Mouse (Mus musculus) embryo, embryonic 11 days (tissue): Measurements from ENCODE around the gene Tnfsf10.
"Not testable (repeated sequence)": the region's sequence is repeated elsewhere in the genome, so short reads cannot be mapped to it uniquely, and the experiment has no call there.

ENCODE experiments used
- DNase-seq: peaks from one replicate; pipeline ENCODE4 v3.0.0-alpha.2; 2015

The Tnfsf10 gene

GRCm38 (mm10) chr3:27316559-27317287 is at the start of gene Tnfsf10:
Tnfsf10 (plus strand) TSS chr3:27317028.
- DNase-seq = no peak

DNA sequence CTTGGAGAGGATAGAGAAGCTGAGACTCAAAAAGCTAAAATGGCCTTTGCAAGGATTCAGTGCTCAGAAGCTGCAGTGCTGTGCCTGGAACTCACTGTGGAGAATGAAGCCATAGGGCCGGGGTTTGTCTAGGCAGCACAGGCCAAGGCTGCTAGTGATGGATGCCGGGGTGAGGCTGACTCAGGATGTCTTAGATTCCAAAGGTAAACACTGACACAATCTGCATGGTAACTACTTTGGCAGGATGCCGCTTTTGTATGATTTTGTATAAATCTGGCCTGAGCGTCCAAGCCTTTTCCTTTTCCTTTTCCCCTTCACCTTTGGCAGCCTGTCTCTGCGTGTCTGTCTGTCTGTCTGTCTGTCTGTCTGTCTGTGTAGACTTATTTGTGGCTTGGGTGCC is 49.5 kb upstream of the Tnfsf10 start:
- DNase-seq = no peak

DNA sequence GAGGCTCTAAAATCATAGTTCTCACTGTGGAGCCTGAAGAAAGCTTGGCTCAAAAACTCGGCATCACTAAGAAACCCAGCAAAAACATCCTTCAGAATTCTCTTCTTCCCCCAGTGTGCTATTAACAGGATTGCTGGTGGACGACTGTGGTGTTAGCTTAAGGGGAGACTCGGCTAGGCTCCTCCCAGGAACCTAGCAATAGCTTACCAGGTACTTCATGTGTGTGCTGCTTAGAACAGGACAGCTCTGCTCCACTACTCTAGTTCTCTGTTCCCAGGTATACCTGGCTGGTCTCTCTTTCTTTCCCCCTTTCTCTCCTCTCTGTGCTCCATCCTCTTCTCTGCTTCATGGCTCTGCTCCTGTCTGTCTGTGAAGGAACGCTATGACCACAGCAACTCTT is 48.9 kb upstream of the Tnfsf10 start:
- no peak for DNase-seq

- DNase-seq = no peak
Observed at GRCm38 (mm10) chr3:27269151-27269550, 47.7 kb upstream of the Tnfsf10 start.

DNA sequence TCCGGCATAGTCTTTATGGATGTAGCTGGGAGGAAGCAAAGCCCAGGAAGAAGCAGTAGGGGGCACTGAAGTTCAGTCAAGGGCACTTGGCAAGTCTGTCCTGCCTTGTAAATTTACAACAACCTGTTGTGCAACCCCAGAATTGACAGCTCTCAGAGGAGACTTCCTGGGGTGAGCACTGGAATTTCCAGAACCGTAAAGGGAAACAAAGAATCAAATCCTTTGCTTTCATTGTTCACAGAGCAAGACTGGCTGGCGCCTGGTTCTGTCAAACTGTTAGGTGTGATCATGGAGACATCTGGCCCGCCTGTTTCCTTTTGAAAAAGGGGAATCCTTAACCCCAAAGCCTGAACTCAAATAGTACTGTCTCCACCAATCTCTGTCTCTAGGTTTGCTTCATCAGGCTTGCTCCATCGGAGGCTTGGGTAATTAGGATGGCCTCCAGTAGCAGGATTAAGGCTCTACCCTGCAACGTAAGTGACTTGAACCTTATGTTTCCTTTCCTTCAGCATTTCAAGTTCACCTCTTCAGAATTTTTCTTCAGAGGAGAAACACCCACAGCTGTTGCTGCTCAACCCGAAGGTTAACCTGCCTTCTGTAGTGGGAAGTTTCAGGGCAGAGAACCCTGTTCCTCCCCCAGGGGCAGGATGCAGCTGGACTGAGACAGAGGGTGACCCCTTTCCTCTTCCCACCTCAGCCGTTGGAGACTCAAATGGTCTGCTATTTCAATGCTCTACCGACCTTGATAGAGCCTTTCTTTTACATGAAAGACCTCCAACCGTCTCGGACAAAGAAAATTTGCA is 46.5 kb upstream of the Tnfsf10 start:
- DNase-seq = peak; percentile 23

GRCm38 (mm10) chr3:27272926-27273745 is 43.7 kb upstream of the Tnfsf10 start:
- DNase-seq = no peak

GRCm38 (mm10) chr3:27279286-27279925 is 37.4 kb upstream of the Tnfsf10 start:
- not testable (repeated sequence) for DNase-seq

DNA sequence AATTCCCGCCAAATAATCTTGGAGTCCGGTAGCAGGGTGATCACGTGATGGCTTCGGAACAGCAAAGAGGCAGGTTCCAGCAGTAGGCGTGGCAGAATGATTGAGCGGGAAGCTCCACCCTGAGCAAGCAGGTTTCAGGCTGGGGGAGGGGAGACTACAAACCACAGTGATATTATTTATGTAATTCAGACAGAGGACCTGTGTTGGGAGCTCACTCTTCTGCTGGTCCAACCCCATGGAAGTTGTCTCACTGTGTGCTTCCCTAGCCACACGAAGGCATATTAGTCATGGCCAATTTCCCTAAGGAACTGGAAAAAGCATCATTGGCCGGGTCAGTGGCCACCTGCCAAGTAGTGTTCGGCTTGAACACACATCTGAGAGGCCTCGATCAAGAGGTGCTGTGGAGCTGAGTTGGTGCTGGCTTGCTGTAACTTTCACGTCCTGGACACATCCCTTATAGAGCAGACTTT is 36.5 kb upstream of the Tnfsf10 start:
- DNase-seq = no peak

DNA sequence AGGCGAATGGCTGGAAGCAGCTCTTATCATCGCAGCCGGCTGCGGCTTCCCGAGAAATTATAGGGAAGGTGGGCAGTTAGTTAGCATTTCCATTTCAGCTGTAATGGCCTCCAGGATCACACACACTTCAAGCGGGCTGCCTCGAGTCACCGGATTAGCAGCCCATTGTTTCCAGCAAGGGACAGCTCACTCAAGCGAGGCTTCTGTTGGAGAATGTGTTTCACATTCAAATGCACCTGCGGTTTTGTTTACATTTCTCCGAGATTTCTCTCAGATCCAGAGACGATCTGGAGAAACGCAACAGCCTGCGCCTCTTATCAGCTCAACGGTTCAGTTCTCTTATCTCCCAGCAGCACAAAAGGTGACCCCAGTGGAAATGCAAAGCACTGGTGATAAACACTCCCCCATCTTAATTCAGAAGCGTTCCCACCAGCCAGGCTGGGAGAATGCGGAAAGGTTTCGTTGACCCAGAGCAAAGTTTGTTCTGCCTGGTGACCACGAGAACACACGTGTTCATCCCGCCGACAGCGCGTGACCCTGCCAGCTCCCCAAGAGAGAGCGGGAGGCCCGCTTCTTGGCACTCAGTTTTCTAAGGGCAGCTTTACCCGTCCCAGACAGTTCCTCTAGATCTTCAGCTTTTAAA is 33.6 kb upstream of the Tnfsf10 start:
- peak; percentile 51 for DNase-seq

GRCm38 (mm10) chr3:27283796-27284195 is 33.0 kb upstream of the Tnfsf10 start:
- no peak for DNase-seq

DNA sequence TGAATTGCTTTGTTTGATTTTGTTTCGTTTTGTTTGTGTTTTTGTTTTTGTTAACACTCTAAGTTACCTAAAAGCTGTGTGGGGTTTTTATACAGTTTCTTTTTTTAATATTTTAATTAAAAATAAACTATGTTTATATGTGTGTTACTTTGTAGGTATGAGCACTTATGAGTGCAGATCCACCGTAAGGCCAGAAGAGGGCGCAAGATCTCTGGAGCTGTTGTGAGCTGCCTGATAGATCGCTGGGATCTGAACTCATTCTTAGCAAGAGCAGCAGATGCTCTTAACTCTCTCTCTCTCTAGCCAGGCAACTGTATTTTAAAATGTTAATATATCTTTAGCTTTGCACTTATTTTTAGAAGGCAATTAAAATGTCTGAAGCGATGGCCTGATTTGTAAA is 32.6 kb upstream of the Tnfsf10 start:
- DNase-seq = no peak

GRCm38 (mm10) chr3:27285072-27285471 is 31.8 kb upstream of the Tnfsf10 start:
- DNase-seq = no peak

DNA sequence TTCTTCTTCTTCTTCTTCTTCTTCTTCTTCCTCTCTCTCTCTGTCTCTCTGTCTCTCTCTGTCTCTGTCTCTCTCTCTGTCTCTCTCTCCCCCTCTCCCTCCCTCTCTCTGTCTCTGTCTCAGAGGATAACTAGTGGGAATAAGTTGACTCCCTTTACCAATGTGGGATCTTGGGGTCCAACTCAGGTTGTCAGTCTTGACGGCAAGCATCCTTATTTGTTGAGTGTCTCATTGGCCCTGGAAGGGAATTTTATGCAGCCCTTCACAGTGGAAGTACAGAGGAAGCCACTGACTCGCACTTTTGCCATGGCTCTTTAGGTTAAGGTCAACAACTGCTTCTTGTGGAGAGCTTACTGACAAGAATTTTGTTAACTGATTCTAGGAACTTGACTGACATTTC is 28.5 kb upstream of the Tnfsf10 start:
- DNase-seq = no peak

DNA sequence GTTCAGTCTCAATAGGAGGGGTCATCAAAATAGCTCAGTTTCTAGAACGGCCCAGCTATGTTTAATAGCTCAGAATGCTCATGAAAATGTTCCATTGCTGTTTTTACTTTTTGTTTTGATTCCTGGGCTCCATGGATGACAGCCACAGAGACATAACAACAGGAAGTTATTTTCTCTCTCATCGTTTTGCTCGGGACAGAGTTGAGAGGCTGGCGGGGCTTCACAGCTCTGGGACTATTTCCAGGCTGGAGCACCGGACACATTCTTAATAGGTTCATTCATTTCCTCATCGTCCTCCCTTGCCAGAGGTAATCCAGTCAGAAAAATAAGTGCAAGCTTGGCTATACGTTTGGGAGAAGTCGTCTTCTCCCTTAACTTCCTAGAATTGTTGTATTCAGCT is 27.9 kb upstream of the Tnfsf10 start:
- DNase-seq = no peak

- DNase-seq = no peak
Observed at GRCm38 (mm10) chr3:27290285-27290684, 26.5 kb upstream of the Tnfsf10 start.

DNA sequence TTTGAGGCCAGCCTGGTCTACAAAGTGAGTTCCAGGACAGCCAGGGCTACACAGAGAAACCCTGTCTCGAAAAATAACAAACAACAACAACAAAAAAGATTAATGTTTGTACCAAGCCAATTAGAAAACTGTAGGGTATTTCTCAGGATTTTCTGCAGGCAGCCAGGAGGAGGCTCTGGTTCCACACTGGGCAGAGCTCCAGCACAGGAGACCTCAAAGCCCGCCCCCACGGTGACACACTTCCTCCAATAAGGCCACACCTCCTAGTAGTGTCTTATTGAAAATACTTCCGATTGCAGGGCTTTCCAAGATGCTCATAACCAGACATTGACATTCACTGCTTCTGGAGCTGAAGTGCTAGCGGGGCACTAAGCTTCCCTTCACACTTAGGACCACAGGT is 25.9 kb upstream of the Tnfsf10 start:
- not testable (repeated sequence) for DNase-seq

GRCm38 (mm10) chr3:27291411-27291810 is 25.4 kb upstream of the Tnfsf10 start:
- not testable (repeated sequence) for DNase-seq

GRCm38 (mm10) chr3:27293645-27294385 is 23.0 kb upstream of the Tnfsf10 start:
- no peak for DNase-seq

- DNase-seq = no peak
Observed at GRCm38 (mm10) chr3:27300451-27300850, 16.4 kb upstream of the Tnfsf10 start.

- no peak for DNase-seq
Observed at GRCm38 (mm10) chr3:27302339-27303022, 14.3 kb upstream of the Tnfsf10 start.

- no peak for DNase-seq
Observed at GRCm38 (mm10) chr3:27306815-27307214, 10.0 kb upstream of the Tnfsf10 start.
